Mouse (Mus musculus) lung, adult 2 months (tissue): ENCODE measurements around the gene Atp9a.

Source experiments
- CTCF ChIP-seq: fragments of 200-500 bp; IDR thresholded peaks from 2 replicates; pipeline ENCODE4 v1.5.1; 2011; ENCODE audit warnings: mild to moderate bottlenecking, low read length, control low read depth; ENCODE audit not compliant: insufficient read depth
- POLR2A ChIP-seq: fragments of 200-500 bp; IDR thresholded peaks from 2 replicates; pipeline ENCODE4 v1.6.1; 2011; ENCODE audit warnings: low read depth, mild to moderate bottlenecking, control low read depth, low read length, borderline replicate concordance; ENCODE audit errors: extremely low read depth

GRCm38 (mm10) chr2:168621111-168621802, 121.0 kb downstream of the Atp9a start:
- TF ChIP-seq POLR2A (no peak), CTCF (no peak)
